Mouse (Mus musculus) left cerebral cortex, adult 18-20 months (tissue): ENCODE results near the gene Skint11. TPM values are rescaled to one million over a fixed set of nuclear protein-coding genes. Genes with fewer than 3 reads are reported as not detected.
"Not testable (repeated sequence)": the region's sequence is repeated elsewhere in the genome, so short reads cannot be mapped to it uniquely, and the experiment has no call there.

Experiments used
- DNase-seq, 2 experiments: peaks; one replicate each; pipeline ENCODE4 v3.0.0; 2021 to 2022; ENCODE audit warnings: low spot score in 2 of 2, mixed read lengths in 1 of 2
- long read RNA-seq, 2 experiments: library from polyadenylated mRNA; stranded (forward); transcript quantifications; one replicate each; pipeline ENCODE4 v2.0.0; 2021
- total RNA-seq, 2 experiments: library from RNA; stranded (reverse); gene quantifications; 2 replicates each; pipeline ENCODE4 v1.2.3; 2021

Gene Skint11
- total RNA-seq: not detected
- long read RNA-seq, experiment 1: 0 reads
- long read RNA-seq, experiment 2: 0 reads

DNA sequence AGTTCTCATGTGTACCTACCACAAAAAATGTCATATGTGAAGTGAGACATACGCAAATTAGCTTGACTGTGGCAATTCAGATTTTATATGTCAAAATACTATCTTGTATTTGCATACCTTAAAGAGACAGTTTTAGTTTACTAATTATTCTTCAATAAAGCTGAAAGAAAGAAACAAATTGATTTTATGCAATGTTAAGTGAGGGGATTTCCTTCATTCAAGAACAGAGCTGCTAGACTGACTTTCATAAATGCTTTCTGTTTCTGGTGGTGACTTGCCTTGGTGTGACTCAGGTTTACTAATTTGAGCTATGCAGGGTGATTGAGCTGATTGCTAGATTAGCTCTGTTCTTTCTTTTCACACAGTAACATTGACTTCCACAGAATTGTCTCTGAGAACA lies at the start of gene Skint11:
TSS of gene Skint11 (plus strand) at position 301 of the 400 bp plus-strand sequence.
- no peak for DNase-seq

DNA sequence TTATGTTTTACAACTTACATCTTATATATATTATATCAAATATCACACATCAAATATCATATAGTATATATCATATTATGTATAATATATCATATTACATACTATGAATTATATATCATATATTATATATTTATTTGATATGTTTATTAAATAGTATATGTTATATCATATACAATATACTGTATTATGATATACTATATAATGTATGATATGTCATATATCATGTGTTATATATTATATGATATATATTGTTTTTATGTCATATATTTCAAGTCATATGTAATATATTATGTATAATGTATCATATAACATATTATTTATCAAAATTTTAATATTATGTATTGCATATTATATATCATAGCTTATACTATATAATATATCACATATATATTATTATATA lies 2.0 kb upstream of the Skint11 start:
- DNase-seq: no peak

- DNase-seq: peak in 1 of 2 experiments; percentile 3
These were observed 9.7 kb downstream of the Skint11 start for GRCm38 (mm10) chr4:114172898-114173297.

- DNase-seq: not testable (repeated sequence)
These were observed 93.7 kb downstream of the Skint11 start for GRCm38 (mm10) chr4:114256906-114257305.

Other genes with a start within 250 kb of the Skint11 start
- not detected for gene Skint5, start 163.9 kb upstream of the Skint11 start, total RNA-seq
- 1 to 10 TPM; 5.2 to 5.4 TPM for gene Trabd2b, start 243.3 kb downstream of the Skint11 start, total RNA-seq